Mouse (Mus musculus): ENCODE data around the gene Hectd4.
A peak's percentile ranks its signal among the peaks of the same experiment; 100 is the strongest.

GRCm38 (mm10) chr5:121266741-121267382, 46.8 kb downstream of the Hectd4 start:
- no peak for TF ChIP-seq POLR2A (IDR thresholded peaks at IDR 0.05; ENCODE audit: borderline replicate concordance, extremely low read depth, low read depth, low read length)
- TF ChIP-seq CTCF (IDR thresholded peaks at IDR 0.05; ENCODE audit: insufficient read depth, low read length), result peak; percentile 83
